Mouse (Mus musculus) spleen, postnatal 10 days (tissue): ENCODE measurements around the gene Zfp764.
"Not testable (repeated sequence)": the region's sequence is repeated elsewhere in the genome, so short reads cannot be mapped to it uniquely, and the experiment has no call there.

ENCODE experiments used
- DNase-seq, 2 experiments: peaks; one replicate each; pipeline ENCODE4 v3.0.0; 2021 to 2022; ENCODE audit warnings: low spot score in 2 of 2

Gene Zfp764

DNA sequence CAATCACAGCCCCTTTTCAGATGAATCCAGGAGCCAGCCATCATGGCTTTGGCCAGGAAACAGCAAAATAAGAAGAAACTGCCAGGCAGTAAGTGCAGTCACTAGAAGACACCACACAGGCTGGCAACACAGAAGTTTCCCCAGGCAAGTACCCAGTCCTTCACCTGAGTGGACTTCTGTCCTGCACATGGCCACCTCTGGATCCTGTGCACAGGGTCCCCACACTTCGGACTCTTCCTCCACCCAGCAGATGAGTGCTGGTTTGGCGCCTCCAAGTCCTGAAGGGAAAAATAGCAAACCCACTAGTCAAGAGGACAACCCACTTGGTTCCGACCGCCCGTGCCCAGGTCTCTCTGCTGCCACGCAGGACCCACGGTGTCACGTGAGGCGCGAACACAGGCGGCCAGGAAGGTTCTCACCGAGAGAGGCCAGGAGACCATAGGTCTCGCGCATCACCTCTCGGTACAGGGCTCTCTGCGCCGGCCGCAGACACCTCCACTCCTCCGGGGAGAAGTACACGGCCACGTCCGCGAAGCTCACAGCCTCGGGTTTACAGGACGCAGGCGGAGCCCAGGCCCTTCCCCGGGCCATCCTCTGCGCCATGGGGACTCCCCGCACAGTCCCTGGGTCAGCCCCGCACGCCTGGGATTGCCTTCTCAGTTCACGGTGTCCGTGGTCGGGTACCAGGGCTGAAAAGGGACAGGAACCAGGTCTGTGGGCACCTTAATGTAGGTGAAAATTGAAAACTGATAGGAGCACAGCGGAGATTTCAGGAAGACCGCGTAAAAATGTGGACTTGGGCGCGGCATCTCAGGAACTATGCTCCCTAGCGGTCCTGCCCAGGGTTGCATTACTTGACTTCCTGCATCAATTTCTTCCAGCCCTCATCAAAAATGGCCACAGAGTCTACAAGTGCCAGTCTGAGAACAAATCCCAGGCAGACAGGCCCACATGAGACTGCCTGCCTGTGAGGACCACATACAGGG, at the start of gene Zfp764:
Zfp764 (minus strand) TSS at position 821 of the 986 bp plus-strand sequence.
- peak; percentile 76 to 89 for DNase-seq

- DNase-seq = no peak
Measured at GRCm38 (mm10) chr7:127454905-127455304, 48.3 kb upstream of the Zfp764 start.

DNA sequence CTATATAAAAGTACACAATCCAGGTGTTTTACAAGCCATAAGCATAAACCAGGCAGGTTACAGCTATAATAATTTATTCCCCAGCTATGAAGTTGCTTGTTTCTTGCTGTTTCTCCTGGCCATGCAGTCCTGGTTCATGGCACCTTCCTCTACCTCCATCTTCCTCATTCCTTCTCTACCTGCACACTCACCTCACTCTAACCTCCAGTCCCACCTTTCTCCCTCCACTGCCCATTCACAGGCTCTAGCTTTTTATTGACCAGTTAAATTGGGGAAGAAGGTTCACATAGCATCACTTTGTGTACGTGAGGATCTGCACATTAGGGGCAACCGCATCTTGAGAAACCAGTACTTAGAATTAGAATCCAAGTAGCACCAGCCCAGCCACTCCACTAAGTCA, 46.4 kb upstream of the Zfp764 start:
- DNase-seq = no peak

- no peak for DNase-seq
Measured at GRCm38 (mm10) chr7:127449966-127450365, 43.3 kb upstream of the Zfp764 start.

DNA sequence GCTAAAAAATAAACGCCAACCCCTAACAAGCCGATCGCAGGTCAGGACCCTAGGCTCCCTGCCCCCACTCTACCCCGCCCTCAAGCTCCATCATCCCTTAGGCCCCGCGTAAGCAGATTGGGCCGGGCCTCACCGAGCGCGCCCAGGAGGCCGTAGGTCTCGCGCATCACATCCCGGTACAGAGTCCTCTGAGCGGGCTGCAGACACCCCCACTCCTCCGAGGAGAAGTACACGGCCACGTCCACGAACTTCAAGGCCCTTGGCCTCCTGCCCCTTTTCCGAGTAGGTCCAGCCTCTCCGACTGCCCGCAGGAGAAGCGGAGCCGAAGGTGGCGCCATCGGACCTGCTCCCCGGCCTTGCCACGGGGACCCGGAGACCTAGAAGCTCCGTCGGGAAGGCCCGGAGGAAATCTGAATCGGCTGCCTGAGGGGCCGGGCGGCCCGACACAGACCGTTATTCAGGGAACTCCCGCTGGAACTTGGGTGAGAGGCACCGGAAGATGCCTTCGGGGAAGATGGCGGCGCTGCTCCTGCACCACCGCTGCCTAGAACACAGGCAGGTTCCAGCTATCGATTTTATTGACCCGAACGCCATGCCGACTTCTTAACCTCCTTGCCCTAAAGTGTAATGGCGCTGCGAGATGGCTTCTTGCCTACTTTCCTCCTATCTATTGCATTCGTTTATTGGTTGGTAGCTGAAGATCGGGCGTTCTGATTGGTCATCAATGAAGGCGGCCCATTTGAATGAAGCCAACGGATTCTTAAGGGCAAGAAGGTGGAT, 42.1 kb upstream of the Zfp764 start, which contains the start of gene Zfp689:
Zfp689 (minus strand) TSS at position 638 of the 780 bp plus-strand sequence.
- DNase-seq = peak; percentile 88 to 91

DNA sequence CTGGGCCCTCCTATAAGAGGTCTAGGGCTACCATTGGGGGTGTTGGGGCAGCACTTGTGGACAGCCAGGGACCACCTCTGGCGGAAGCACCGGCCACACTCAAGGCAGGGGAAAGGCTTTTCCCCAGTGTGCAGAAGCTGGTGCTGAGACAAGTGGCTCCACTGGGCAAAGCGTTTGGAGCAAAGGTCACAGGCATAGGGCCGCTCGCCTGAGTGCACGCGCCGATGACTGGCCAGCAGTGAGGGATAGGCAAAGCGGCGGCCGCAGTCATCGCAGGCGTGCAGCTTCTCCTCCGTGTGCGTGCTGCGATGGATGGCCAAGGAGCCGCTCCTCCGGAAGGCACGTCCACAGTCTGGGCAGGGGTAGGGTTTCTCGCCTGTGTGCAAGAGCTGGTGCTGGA, 37.4 kb upstream of the Zfp764 start:
- no peak for DNase-seq

DNA sequence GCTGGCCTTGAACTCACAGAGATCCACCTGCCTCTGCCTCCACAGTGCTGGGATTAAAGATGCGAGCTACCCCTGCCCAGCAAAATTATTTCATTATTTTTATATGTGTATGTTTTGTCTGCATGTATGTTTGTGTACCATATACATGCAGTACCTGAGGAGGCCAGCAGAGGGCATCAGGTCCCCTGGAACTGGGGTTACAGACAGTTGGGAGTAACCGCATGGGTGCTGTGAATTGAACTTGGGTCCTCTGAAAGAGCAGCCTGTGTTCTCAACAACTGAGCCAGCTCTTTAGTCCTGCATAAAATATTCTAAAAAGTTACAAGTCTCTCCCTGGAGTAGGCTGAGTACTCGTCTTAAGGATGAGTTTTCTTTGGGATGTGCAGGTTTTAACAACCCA, 31.1 kb upstream of the Zfp764 start:
- peak in 1 of 2 experiments; percentile 64 for DNase-seq

DNA sequence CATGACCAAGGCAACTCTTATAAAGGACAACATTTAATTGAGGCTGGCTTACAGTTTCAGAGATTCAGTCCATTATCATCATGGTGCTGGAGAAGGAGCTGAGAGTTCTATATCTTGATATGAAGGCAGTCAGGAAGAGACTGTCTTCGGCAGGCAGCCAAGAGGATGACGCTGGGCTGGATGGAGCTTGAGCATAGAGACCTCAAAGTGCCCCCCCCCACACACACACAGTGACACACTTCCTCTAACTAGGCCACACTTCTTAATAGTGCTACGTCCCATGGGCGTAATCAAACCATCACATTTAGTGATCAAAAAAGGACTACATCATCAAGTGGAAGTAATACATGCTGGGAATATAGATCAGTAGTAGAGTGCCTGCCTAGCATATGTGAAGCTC, 28.6 kb upstream of the Zfp764 start:
- DNase-seq = no peak

DNA sequence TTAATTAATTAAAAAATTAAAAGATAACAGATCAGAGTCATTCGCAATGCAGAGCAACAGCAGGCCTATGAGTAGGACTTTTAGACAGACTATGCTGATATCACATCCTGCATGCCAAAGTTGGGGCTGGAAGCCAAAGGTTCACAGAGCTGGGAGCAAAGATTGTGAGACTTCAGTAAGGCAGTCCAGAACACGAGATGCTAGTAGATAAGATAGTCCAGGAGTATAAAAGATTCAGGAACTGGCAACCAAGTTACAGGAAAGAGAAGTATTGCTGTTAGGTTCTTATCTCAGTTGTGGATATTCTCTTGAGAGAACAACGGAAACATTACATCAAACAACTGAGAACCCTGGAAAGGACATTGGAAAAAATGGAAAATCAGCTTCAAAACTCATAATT, 19.7 kb upstream of the Zfp764 start:
- no peak for DNase-seq

- no peak for DNase-seq
Measured at GRCm38 (mm10) chr7:127425911-127426310, 19.3 kb upstream of the Zfp764 start.

- no peak for DNase-seq
Measured at GRCm38 (mm10) chr7:127425291-127425690, 18.7 kb upstream of the Zfp764 start.

DNA sequence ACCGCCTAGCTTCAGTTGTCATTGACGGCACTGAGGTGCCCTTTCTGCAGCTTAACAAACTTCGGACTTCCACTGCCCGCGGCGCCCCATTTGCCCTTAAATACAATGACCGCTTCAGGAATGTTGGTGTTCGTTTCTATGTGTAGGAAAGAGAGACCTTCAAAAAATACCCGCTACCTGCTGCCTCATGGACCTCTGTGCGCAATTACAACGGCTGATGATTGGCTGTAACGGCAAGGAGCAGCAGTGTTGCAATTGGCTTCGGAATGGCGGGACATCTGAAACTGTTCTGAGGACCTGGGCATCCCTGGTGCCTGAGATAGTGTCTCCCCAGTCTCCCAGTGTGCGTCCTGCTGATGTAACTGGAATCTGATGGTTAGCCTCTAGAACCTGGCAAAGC, 15.6 kb upstream of the Zfp764 start:
- peak in 1 of 2 experiments; percentile 60 for DNase-seq

DNA sequence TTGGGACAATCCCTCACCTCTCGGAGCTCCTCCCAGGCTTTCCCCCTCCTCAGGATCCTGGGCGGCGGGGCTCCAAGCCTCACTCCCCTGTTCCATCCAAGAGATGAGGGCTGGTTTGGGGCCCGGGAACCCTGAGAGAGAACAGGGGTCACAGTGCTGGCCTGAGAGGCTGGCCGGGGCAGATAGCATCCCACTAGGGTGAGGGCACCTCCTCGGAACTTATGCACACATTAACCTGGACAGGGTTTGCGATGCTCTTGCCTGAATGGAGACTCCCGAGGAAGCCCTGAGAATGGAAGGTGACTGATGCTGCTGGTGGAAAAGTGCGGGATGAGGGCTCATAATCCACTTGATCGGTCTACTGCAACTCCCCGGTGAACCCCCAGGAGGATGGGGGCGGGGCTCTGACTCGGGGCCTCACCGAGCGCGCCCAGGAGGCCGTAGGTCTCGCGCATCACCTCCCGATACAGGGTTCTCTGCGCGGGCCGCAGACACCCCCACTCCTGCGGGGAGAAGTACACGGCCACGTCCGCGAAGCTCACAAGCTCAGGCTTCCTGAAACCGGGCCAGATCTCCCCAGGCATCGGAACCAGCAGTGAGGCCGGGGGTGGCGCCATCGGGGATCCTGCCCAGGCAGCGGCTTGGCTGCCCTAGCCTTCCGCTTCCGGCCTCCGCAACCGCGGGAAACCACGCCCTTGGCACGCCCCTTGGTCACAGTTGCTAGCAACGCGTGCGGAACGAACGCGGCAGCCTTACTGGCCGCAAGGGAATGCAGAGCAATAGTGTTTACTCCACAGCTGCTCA, 15.0 kb upstream of the Zfp764 start, which contains the start of gene Zfp688:
Zfp688 (minus strand) TSS at position 681 of the 804 bp plus-strand sequence.
- peak; percentile 94 to 97 for DNase-seq

DNA sequence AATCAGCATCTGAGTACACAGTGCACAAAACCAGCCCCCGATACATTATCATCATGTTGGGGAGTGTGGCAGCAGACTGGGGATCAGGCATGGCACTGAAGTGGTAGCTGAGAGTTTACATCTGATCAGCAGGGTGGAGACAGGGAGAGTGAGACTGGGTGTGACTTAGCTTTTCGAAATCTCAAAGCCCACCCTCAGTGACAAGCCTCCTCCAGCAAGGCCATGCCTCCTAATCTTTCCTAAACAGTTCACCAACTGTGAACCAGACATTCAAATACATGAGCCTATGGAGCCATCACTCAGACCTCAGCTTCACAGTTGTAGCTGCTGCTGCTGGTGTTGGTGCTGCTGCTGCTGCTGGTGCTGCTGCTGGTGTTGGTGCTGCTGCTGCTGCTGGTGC, 4.8 kb upstream of the Zfp764 start:
- no peak for DNase-seq

GRCm38 (mm10) chr7:127404101-127404500, 2.5 kb downstream of the Zfp764 start:
- not testable (repeated sequence) for DNase-seq

DNA sequence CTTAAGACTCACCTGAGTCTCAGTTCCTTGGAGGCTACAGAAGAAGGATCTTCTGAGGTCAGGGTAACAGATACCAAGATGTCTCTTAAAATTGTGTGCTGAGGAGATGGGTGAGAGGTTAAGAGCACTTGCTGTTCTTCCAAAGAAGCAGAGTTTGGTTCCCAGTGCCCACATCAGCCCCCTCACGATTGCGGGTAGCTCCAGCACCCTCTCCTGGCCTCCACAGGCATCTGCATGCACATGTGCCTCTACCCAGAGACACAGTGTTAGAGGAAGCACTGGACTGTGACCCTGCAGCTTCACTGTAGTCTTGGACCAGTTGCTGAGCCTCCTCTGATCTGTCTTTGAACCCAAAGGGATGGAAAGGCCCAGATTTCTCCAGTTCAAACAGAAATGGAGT, 3.6 kb downstream of the Zfp764 start:
- DNase-seq = no peak

DNA sequence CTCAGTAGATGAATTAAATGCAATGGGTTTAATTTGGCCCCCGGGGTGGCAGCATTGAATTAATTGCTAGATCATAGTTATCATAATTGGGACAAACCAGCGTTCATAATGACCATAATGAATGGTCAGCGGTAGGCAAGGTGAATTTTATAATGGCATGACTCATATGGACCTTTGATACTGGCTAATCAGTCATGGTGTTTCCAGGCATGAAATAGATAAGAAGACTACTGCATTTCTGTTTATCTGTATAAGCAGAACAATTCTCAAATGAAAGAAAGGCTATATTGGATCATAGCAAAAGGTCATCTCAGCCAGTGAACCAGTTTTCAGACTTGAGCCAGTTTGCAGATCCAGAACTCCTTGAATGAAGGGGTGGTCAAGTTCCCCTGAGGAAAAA, 6.3 kb downstream of the Zfp764 start:
- DNase-seq = no peak

- no peak for DNase-seq
Measured at GRCm38 (mm10) chr7:127393944-127394333, 12.7 kb downstream of the Zfp764 start.

DNA sequence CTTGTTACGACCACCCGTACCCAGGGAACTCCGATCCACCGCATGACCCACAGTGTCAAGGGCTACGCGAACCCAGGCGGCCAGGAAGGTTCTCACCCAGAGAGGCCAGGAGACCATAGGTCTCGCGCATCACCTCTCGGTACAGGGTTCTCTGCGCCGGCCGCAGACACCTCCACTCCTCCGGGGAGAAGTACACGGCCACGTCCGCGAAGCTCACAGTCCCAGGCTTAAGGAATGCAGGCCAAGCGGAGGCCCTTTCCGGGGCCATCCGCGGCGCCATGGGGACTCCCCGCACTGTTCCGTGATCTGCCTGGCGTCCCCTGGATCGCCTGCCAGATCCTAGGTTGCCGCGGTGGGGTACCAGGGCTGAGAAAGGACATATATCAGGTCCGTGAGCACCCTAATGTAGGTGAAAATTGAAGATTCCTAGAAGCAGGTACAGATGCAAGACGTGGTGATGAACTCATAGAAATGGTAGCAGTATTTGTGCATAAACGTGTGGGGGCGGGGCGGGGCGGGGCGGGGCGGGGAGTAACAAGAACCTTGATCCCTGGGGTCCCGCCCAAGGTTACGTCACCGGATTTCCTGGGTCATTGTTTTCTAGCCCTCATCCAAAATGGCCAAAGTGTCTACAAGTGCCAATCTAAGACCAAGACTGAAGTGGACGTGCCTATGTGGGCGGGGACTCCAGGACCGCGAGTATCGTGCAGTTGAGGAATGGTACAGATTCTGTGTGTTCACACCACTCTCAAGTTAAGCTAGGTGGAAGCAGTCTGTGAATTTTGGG, 13.3 kb downstream of the Zfp764 start, which contains the start of gene E430018J23Rik:
E430018J23Rik (minus strand) TSS at position 473 of the 787 bp plus-strand sequence.
- peak; percentile 75 to 93 for DNase-seq

DNA sequence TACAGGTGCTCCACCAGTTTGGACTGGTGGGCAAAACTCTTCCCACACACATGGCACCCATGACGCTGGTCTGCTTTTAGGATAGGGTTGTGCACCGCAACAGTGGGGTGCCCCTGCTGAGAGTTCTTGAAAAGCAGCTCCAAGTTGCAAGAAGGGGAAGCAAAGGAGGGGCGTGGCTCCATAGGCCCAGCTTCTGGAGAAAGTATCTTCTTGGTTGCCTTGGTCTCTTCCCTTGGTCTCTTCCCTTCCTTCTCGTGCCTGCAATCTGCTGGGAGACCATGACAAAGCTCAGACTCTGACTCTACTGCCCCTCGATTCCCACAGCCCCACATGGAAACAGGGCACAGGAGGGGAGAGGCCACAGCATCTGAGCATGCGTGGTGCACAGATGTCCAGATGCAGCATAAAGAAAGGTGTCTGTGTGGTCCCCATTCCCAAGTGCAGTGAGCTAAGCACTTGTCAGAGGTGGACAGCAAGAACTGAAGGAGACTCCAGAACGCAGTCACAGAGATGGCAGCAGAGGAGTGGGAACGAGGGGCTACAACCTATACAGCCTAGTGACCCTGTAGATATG, 14.3 kb downstream of the Zfp764 start:
- no peak for DNase-seq
